Mouse (Mus musculus): ENCODE measurements around the gene Cul7. TPM values are rescaled to one million over a fixed set of nuclear protein-coding genes. Genes with fewer than 3 reads are reported as not detected.

The Cul7 gene
- polyA plus RNA-seq, 1 experiment, result 44.4 TPM

DNA sequence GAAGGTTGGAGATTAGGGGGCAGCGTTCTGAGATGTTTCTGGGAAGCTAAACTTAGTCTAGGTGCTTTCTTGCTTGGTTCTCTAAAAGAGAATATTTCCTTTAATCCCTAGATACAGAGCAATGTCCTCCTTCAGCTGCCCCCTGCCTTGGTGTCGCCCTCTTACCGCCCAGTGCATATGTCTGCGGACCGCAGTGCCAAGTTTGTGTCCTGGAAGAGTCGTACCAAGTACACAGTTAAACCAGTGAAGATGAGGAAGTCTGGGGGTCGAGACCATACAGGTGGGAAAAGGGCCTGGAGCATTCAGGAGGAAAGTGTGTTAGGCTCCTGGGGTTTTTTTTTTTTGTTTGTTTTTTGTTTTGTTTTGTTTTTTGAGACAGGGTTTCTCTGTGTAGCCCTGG is 2.9 kb upstream of the Cul7 start:
- no peaks in the 10 kb centered on the region for H3K27me3 ChIP-seq (ENCODE audit: control insufficient read depth, insufficient read depth, insufficient read length)
- TF ChIP-seq POLR2A (IDR thresholded peaks at IDR 0.05; ENCODE audit: insufficient read length, low read depth), result no peak
- no peak for TF ChIP-seq REST (IDR thresholded peaks at IDR 0.05; ENCODE audit: insufficient read depth, insufficient read length)
- TF ChIP-seq POLR2AphosphoS2 (IDR thresholded peaks at IDR 0.05; ENCODE audit: insufficient read length, low read depth), result no peak
- TF ChIP-seq TCF3 (IDR thresholded peaks at IDR 0.05; ENCODE audit: insufficient read length, low read depth), result no peak
- TF ChIP-seq E2F4 (IDR thresholded peaks at IDR 0.05; ENCODE audit: insufficient read depth), result no peak
- no peak for TF ChIP-seq MYOD1 (IDR thresholded peaks at IDR 0.05; ENCODE audit: control insufficient read depth in 1 of 3, insufficient read length in 2 of 3, low read depth in 2 of 3)
- TF ChIP-seq MAX (IDR thresholded peaks at IDR 0.05; ENCODE audit: low read depth), result no peak
- no peak for TF ChIP-seq SRF (IDR thresholded peaks at IDR 0.05; ENCODE audit: control insufficient read depth, insufficient read length, low read depth)
- TF ChIP-seq CEBPB (IDR thresholded peaks at IDR 0.05; ENCODE audit: insufficient read depth, poor library complexity, severe bottlenecking), result no peak
- no peak overlapping the region for H3ac ChIP-seq (ENCODE audit: control insufficient read depth, insufficient read length)
- peaks cover 12% of the 10 kb centered on the region for H3K79me2 ChIP-seq (ENCODE audit: control insufficient read depth, insufficient read depth)
- peak overlapping the region; percentile 78 for H3K4me3 ChIP-seq
- peak overlapping the region; percentile 96 for H3K4me2 ChIP-seq (ENCODE audit: low read depth)
- H3K36me3 ChIP-seq (ENCODE audit: control insufficient read depth, insufficient read depth), result peaks cover 5% of the 10 kb centered on the region

- no peaks in the 10 kb centered on the region for H3K27me3 ChIP-seq (ENCODE audit: control insufficient read depth, insufficient read depth, insufficient read length)
- H3ac ChIP-seq (ENCODE audit: control insufficient read depth, insufficient read length), result no peak overlapping the region
- no peak overlapping the region for H3K4me3 ChIP-seq
- no peak overlapping the region for H3K4me2 ChIP-seq (ENCODE audit: low read depth)
- H3K79me2 ChIP-seq (ENCODE audit: control insufficient read depth, insufficient read depth), result peaks cover 12% of the 10 kb centered on the region
- peaks cover 5% of the 10 kb centered on the region for H3K36me3 ChIP-seq (ENCODE audit: control insufficient read depth, insufficient read depth)
- TF ChIP-seq USF1 (IDR thresholded peaks at IDR 0.05; ENCODE audit: low read depth) (no peak), POLR2AphosphoS2 (IDR thresholded peaks at IDR 0.05; ENCODE audit: insufficient read length, low read depth) (no peak), E2F4 (IDR thresholded peaks at IDR 0.05; ENCODE audit: insufficient read depth) (no peak), MAX (IDR thresholded peaks at IDR 0.05; ENCODE audit: low read depth) (no peak), MYOD1 (IDR thresholded peaks at IDR 0.05; ENCODE audit: control insufficient read depth in 1 of 3, insufficient read length in 2 of 3, low read depth in 2 of 3) (no peak), REST (IDR thresholded peaks at IDR 0.05; ENCODE audit: insufficient read depth, insufficient read length) (no peak), SRF (IDR thresholded peaks at IDR 0.05; ENCODE audit: control insufficient read depth, insufficient read length, low read depth) (no peak), CEBPB (IDR thresholded peaks at IDR 0.05; ENCODE audit: insufficient read depth, poor library complexity, severe bottlenecking) (no peak), POLR2A (IDR thresholded peaks at IDR 0.05; ENCODE audit: insufficient read length, low read depth) (no peak), TCF3 (IDR thresholded peaks at IDR 0.05; ENCODE audit: insufficient read length, low read depth) (no peak), MYOG (IDR thresholded peaks at IDR 0.05; ENCODE audit: control insufficient read depth in 1 of 3, insufficient read depth in 1 of 3, insufficient read length in 2 of 3, low read depth in 2 of 3) (no peak), TCF12 (IDR thresholded peaks at IDR 0.05; ENCODE audit: insufficient read depth, poor library complexity, severe bottlenecking) (no peak)
These were observed 1.7 kb upstream of the Cul7 start for GRCm38 (mm10) chr17:46648436-46648835.

GRCm38 (mm10) chr17:46649811-46650210 is 326 bp upstream of the Cul7 start:
- Histone ChIP-seq H3K4me2 (ENCODE audit: low read depth) (peak overlapping the region; percentile 87), H3K79me2 (ENCODE audit: control insufficient read depth, insufficient read depth) (peaks cover 12% of the 10 kb centered on the region), H3K36me3 (ENCODE audit: control insufficient read depth, insufficient read depth) (peaks cover 5% of the 10 kb centered on the region), H3ac (ENCODE audit: control insufficient read depth, insufficient read length) (peak overlapping the region; percentile 16), H3K4me3 (peak overlapping the region; percentile 38), H3K27me3 (ENCODE audit: control insufficient read depth, insufficient read depth, insufficient read length) (no peaks in the 10 kb centered on the region)
- TF ChIP-seq MAX (IDR thresholded peaks at IDR 0.05; ENCODE audit: low read depth) (no peak), POLR2AphosphoS2 (IDR thresholded peaks at IDR 0.05; ENCODE audit: insufficient read length, low read depth) (no peak), CEBPB (IDR thresholded peaks at IDR 0.05; ENCODE audit: insufficient read depth, poor library complexity, severe bottlenecking) (no peak), SRF (IDR thresholded peaks at IDR 0.05; ENCODE audit: control insufficient read depth, insufficient read length, low read depth) (no peak), MYOG (IDR thresholded peaks at IDR 0.05; ENCODE audit: control insufficient read depth in 1 of 3, insufficient read depth in 1 of 3, insufficient read length in 2 of 3, low read depth in 2 of 3) (no peak), TCF12 (IDR thresholded peaks at IDR 0.05; ENCODE audit: insufficient read depth, poor library complexity, severe bottlenecking) (no peak), POLR2A (IDR thresholded peaks at IDR 0.05; ENCODE audit: insufficient read length, low read depth) (no peak), E2F4 (IDR thresholded peaks at IDR 0.05; ENCODE audit: insufficient read depth) (no peak), TCF3 (IDR thresholded peaks at IDR 0.05; ENCODE audit: insufficient read length, low read depth) (no peak), USF1 (IDR thresholded peaks at IDR 0.05; ENCODE audit: low read depth) (no peak), MYOD1 (IDR thresholded peaks at IDR 0.05; ENCODE audit: control insufficient read depth in 1 of 3, insufficient read length in 2 of 3, low read depth in 2 of 3) (no peak), REST (IDR thresholded peaks at IDR 0.05; ENCODE audit: insufficient read depth, insufficient read length) (no peak)

DNA sequence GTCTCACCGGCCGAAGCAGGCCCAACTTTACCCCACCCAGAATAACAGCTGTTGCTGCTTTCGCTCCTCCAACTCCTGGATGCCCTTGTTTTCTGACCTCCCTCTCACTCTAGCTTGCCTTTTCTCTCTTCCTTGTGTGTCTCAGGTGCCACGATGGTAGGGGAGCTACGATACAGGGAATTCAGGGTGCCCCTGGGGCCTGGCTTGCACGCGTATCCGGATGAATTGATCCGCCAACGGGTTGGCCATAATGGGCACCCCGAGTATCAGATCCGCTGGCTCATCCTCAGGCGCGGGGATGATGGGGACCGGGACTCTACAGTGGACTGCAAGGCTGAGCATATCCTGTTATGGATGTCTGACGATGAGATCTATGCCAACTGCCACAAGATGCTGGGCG is 1.2 kb downstream of the Cul7 start:
- Histone ChIP-seq H3K4me2 (ENCODE audit: low read depth) (peak overlapping the region; percentile 87), H3K79me2 (ENCODE audit: control insufficient read depth, insufficient read depth) (peaks cover 12% of the 10 kb centered on the region), H3ac (ENCODE audit: control insufficient read depth, insufficient read length) (peak overlapping the region; percentile 16), H3K4me3 (peak overlapping the region; percentile 38), H3K27me3 (ENCODE audit: control insufficient read depth, insufficient read depth, insufficient read length) (no peaks in the 10 kb centered on the region), H3K36me3 (ENCODE audit: control insufficient read depth, insufficient read depth) (peaks cover 5% of the 10 kb centered on the region)
- TF ChIP-seq TCF3 (IDR thresholded peaks at IDR 0.05; ENCODE audit: insufficient read length, low read depth) (no peak), MYOG (IDR thresholded peaks at IDR 0.05; ENCODE audit: control insufficient read depth in 1 of 3, insufficient read depth in 1 of 3, insufficient read length in 2 of 3, low read depth in 2 of 3) (peak in 1 of 3 experiments; percentile 33), MYOD1 (IDR thresholded peaks at IDR 0.05; ENCODE audit: control insufficient read depth in 1 of 3, insufficient read length in 2 of 3, low read depth in 2 of 3) (peak in 2 of 3 experiments; percentile 6 to 55)
